9 mouse cellular contexts compared by ENCODE assay signal in the genomic region with DNA sequence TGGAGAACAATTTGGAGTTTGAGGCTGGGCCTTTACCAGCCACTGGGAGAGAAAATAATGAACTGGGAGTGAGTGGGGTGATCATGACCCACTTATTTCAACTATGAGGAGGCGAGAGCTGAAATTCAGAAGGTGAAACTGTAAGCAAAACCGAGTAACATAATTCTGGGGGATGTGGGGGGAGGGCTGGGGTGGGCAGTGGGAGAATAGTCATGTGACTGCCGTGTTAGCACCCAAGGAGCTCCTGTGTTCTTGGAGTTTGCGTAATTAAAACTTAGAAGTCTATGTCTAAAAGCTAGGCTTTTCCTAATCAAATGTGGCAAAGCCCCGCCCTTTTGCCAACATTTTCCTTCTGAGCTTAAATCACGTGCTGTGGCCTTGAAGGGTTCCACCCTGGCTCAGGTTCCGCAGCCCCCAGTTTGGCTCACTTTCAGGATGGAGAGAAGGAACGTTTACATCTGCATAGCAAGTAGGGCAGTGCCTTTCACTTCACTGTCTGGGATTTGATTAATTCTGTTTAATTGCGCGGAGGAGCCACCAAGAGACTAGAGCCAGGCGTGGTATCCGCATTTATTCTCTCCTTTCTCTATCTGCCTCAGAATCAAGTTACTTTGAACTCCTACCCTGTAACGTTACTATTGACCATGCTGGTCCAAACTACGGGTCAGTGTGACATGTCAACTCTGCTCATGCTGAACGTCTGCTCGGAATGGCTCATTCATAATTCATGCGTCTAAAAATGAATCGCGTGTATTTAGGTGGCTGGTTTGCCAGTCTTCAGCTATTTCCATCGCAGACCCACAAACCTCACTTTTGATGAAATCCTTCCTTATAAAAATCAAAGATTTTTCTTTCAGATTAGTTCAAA.
DNase-seq lines count a peak whose midpoint lies in the region; ATAC-seq and TF ChIP-seq lines count a peak whose summit lies in the region.
"Had no signal": no experiment of that assay in that cellular context is flagged by ENCODE, and none has a peak within 500 bp of the region (broad histone marks: within the 10 kb centered on the region; RNA-seq: fewer than 3 reads in every experiment).

No protein-coding gene starts in this region.

- no peak for TF ChIP-seq CTCF in cortical plate, adult 2 months (IDR thresholded peaks at IDR 0.05; ENCODE audit: extremely low read depth, insufficient read depth, low read length)

- H3K36me3 ChIP-seq in midbrain, embryonic 15.5 days (replicated peaks): no peaks in the 10 kb centered on the region
- H3K36me3 ChIP-seq in liver, embryonic 12.5 days: no peaks in the 10 kb centered on the region
- H3K36me3 ChIP-seq: midbrain, embryonic 12.5 days had no signal

- TF ChIP-seq POLR2A in cortical plate, adult 2 months (IDR thresholded peaks at IDR 0.05; ENCODE audit: extremely low read depth, insufficient read depth, low read length): no peak

- H3K27ac ChIP-seq in cortical plate, adult 2 months (ENCODE audit: insufficient read depth, low read length): no peak overlapping the region
- peak overlapping the region; percentile 31; the same call in 1 of the 2 replicates for H3K27ac ChIP-seq in midbrain, embryonic 15.5 days
- H3K27ac ChIP-seq in liver, embryonic 12.5 days: no peak overlapping the region
- H3K27ac ChIP-seq: midbrain, embryonic 12.5 days had no signal

- no peaks in the 10 kb centered on the region for H3K27me3 ChIP-seq in midbrain, embryonic 15.5 days (replicated peaks)
- H3K27me3 ChIP-seq in liver, embryonic 12.5 days (replicated peaks): no peaks in the 10 kb centered on the region
- H3K27me3 ChIP-seq: midbrain, embryonic 12.5 days had no signal

- H3K4me2 ChIP-seq in midbrain, embryonic 15.5 days: peak overlapping the region; percentile 28
- H3K4me2 ChIP-seq in liver, embryonic 12.5 days: no peak overlapping the region
- H3K4me2 ChIP-seq: midbrain, embryonic 12.5 days had no signal

- no peak overlapping the region for H3K9ac ChIP-seq in midbrain, embryonic 15.5 days
- H3K9ac ChIP-seq in liver, embryonic 12.5 days: no peak overlapping the region
- H3K9ac ChIP-seq: midbrain, embryonic 12.5 days had no signal

- peak overlapping the region; percentile 30 for H3K4me3 ChIP-seq in cortical plate, adult 2 months (ENCODE audit: insufficient read depth, low read length)
- H3K4me3 ChIP-seq in midbrain, embryonic 15.5 days: no peak overlapping the region
- H3K4me3 ChIP-seq in liver, embryonic 12.5 days: no peak overlapping the region
- H3K4me3 ChIP-seq: midbrain, embryonic 12.5 days had no signal

- H3K4me1 ChIP-seq in cortical plate, adult 2 months (ENCODE audit: control insufficient read depth, insufficient read depth, low read length): no peaks in the 10 kb centered on the region
- H3K4me1 ChIP-seq in midbrain, embryonic 15.5 days: peaks cover 8% of the 10 kb centered on the region; the same call in 1 of the 2 replicates
- H3K4me1 ChIP-seq in liver, embryonic 12.5 days: 0 out of 2 replicates have a peak, but pooled peaks cover under 1% of the 10 kb centered on the region

- peak; percentile 83 for ATAC-seq in midbrain, embryonic 15.5 days (replicated peaks)
- no peak for ATAC-seq in liver, embryonic 12.5 days

- WGBS in midbrain, embryonic 15.5 days: 51% methylated on average over 20 of the region's 20 CpGs
- 76% methylated on average over 20 of the region's 20 CpGs for whole genome bisulfite sequencing in liver, embryonic 12.5 days (ENCODE audit: insufficient replicate concordance)

- DNase-seq in cerebellum, postnatal 10 days: peak; percentile 10 to 22
- DNase-seq in cerebellum, adult 8-10 months: no peak
- peak; percentile 12 to 28 for DNase-seq in layer of hippocampus, postnatal 14 days (ENCODE audit: low spot score in 2 of 2)
- no peak for DNase-seq in layer of hippocampus, postnatal 36 days
- no peak for DNase-seq in adrenal gland, postnatal 36 days

- H3K9me3 ChIP-seq in midbrain, embryonic 15.5 days: no peaks in the 10 kb centered on the region
- H3K9me3 ChIP-seq in liver, embryonic 12.5 days (replicated peaks): no peaks in the 10 kb centered on the region
- H3K9me3 ChIP-seq: midbrain, embryonic 12.5 days had no signal

Comparison
In these comparisons a context has a peak if more than half of its experiments do, and no peak if none do; other contexts are left out.
1. DNase-seq: peak in cerebellum, postnatal 10 days (2 of 2) and layer of hippocampus, postnatal 14 days (2 of 2); none in cerebellum, adult 8-10 months (single experiment), layer of hippocampus, postnatal 36 days (0 of 2) and adrenal gland, postnatal 36 days (0 of 2).